Mouse (Mus musculus) embryonic facial prominence, embryonic 13.5 days (tissue): Measurements from ENCODE around the gene Lingo2. TPM values are rescaled to one million over a fixed set of nuclear protein-coding genes. Genes with fewer than 3 reads are reported as not detected.

ENCODE experiments used
- ATAC-seq: fragments of 200-750 bp; cut with Nextera tagmentation; 2 replicates; pipeline ENCODE4 v1.8.0; 2017; ENCODE audit warnings: low read depth; ENCODE audit not compliant: insufficient number of reproducible peaks, insufficient read depth, low FRiP score, low TSS enrichment
- H3K27ac ChIP-seq: fragments of 300-500 bp; sonication (generic); 2 replicates; pipeline ENCODE4 v1.5.1; 2015; ENCODE audit warnings: moderate library complexity, mild to moderate bottlenecking, inconsistent platforms
- H3K27me3 ChIP-seq: fragments of 300-500 bp; sonication (generic); 2 replicates; pipeline ENCODE4 v1.6.1; 2015; ENCODE audit warnings: mild to moderate bottlenecking, inconsistent platforms
- H3K36me3 ChIP-seq: fragments of 300-500 bp; sonication (generic); 2 replicates; pipeline ENCODE4 v1.6.1; 2015; ENCODE audit warnings: mild to moderate bottlenecking, inconsistent platforms
- H3K4me1 ChIP-seq: fragments of 300-500 bp; sonication (generic); 2 replicates; pipeline ENCODE4 v1.6.1; 2015; ENCODE audit warnings: inconsistent platforms
- H3K4me2 ChIP-seq: fragments of 300-500 bp; sonication (generic); 2 replicates; pipeline ENCODE4 v1.6.1; 2015; ENCODE audit warnings: moderate library complexity, mild to moderate bottlenecking, inconsistent platforms
- H3K4me3 ChIP-seq: fragments of 300-500 bp; sonication (generic); 2 replicates; pipeline ENCODE4 v1.5.1; 2015; ENCODE audit warnings: mild to moderate bottlenecking, inconsistent platforms
- H3K9ac ChIP-seq: fragments of 300-500 bp; sonication (generic); 2 replicates; pipeline ENCODE4 v1.6.1; 2015; ENCODE audit warnings: mild to moderate bottlenecking, inconsistent platforms
- H3K9me3 ChIP-seq: fragments of 300-500 bp; sonication (generic); 2 replicates; pipeline ENCODE4 v1.6.1; 2016; ENCODE audit warnings: inconsistent platforms
- WGBS: fragments of 180-500 bp; shearing (Covaris S2); methylation state at CpG from one replicate; pipeline ENCODE4 v1.1.7; 2015; ENCODE audit warnings: mixed read lengths; 5-methylcytosine and 5-hydroxymethylcytosine counted together
- polyA plus RNA-seq: library from polyadenylated mRNA; unstranded; fragments of >200 nt; fragmentation: Nextera tagmentation; extraction: Ambion mirVana; gene quantifications from 2 replicates; pipeline ENCODE4 v1.2.1, GENCODE M21; 2015

Lingo2 gene
- polyA plus RNA-seq, 1 experiment from 2014 or later, result 6.9 TPM

GRCm38 (mm10) chr4:36775088-36775487 lies 176.5 kb downstream of the Lingo2 start:
- 80% methylated on average over 4 of the region's 4 CpGs for WGBS
- ATAC-seq, result no peak
- H3K36me3 ChIP-seq, result no peaks in the 10 kb centered on the region

GRCm38 (mm10) chr4:36730691-36731090 lies 220.9 kb downstream of the Lingo2 start:
- Histone ChIP-seq H3K36me3 (no peaks in the 10 kb centered on the region), H3K27ac (no peak overlapping the region), H3K4me3 (no peak overlapping the region), H3K4me2 (no peak overlapping the region), H3K9ac (no peak overlapping the region), H3K9me3 (no peaks in the 10 kb centered on the region), H3K27me3 (no peaks in the 10 kb centered on the region), H3K4me1 (no peaks in the 10 kb centered on the region)
- 61% methylated on average over 2 of the region's 2 CpGs for WGBS
- ATAC-seq, result no peak

More at GRCm38 (mm10) chr4:36775088-36775487, 176.5 kb downstream of the Lingo2 start:
- Histone ChIP-seq H3K9me3 (no peaks in the 10 kb centered on the region), H3K27ac (no peak overlapping the region), H3K27me3 (no peaks in the 10 kb centered on the region), H3K4me1 (no peaks in the 10 kb centered on the region), H3K9ac (no peak overlapping the region), H3K4me3 (no peak overlapping the region), H3K4me2 (no peak overlapping the region)

GRCm38 (mm10) chr4:36716411-36716810 lies 235.1 kb downstream of the Lingo2 start:
- H3K36me3 ChIP-seq, result no peaks in the 10 kb centered on the region
- H3K9me3 ChIP-seq, result no peaks in the 10 kb centered on the region
- H3K27ac ChIP-seq, result no peak overlapping the region
- H3K4me1 ChIP-seq, result no peaks in the 10 kb centered on the region
- no peaks in the 10 kb centered on the region for H3K27me3 ChIP-seq
- WGBS, result 60% methylated on average over 1 of the region's 1 CpGs
- no peak overlapping the region for H3K9ac ChIP-seq
- H3K4me2 ChIP-seq, result no peak overlapping the region
- no peak overlapping the region for H3K4me3 ChIP-seq
- ATAC-seq, result no peak

- Histone ChIP-seq H3K27ac (no peak overlapping the region), H3K36me3 (no peaks in the 10 kb centered on the region), H3K9ac (no peak overlapping the region), H3K9me3 (no peaks in the 10 kb centered on the region), H3K4me3 (no peak overlapping the region), H3K4me2 (no peak overlapping the region), H3K4me1 (no peaks in the 10 kb centered on the region), H3K27me3 (no peaks in the 10 kb centered on the region)
- no peak for ATAC-seq
- WGBS, result 83% methylated on average over 3 of the region's 3 CpGs
Observed at GRCm38 (mm10) chr4:36698888-36699287, 252.7 kb downstream of the Lingo2 start.

- Histone ChIP-seq H3K9ac (no peak overlapping the region), H3K4me2 (no peak overlapping the region), H3K4me3 (no peak overlapping the region), H3K27me3 (no peaks in the 10 kb centered on the region), H3K36me3 (no peaks in the 10 kb centered on the region), H3K4me1 (no peaks in the 10 kb centered on the region), H3K27ac (no peak overlapping the region), H3K9me3 (no peaks in the 10 kb centered on the region)
- no peak for ATAC-seq
- 71% methylated on average over 2 of the region's 2 CpGs for WGBS
Observed at GRCm38 (mm10) chr4:36696810-36697209, 254.7 kb downstream of the Lingo2 start.

GRCm38 (mm10) chr4:36659920-36660319 lies 291.6 kb downstream of the Lingo2 start:
- H3K4me3 ChIP-seq, result no peak overlapping the region
- WGBS, result 72% methylated on average over 2 of the region's 2 CpGs
- H3K27ac ChIP-seq, result no peak overlapping the region
- H3K4me2 ChIP-seq, result no peak overlapping the region
- ATAC-seq, result no peak
- H3K9me3 ChIP-seq, result no peaks in the 10 kb centered on the region
- H3K4me1 ChIP-seq, result no peaks in the 10 kb centered on the region
- no peaks in the 10 kb centered on the region for H3K27me3 ChIP-seq
- H3K36me3 ChIP-seq, result no peaks in the 10 kb centered on the region
- no peak overlapping the region for H3K9ac ChIP-seq

GRCm38 (mm10) chr4:36647753-36648152 lies 303.8 kb downstream of the Lingo2 start:
- Histone ChIP-seq H3K4me1 (no peaks in the 10 kb centered on the region), H3K4me2 (no peak overlapping the region), H3K9ac (no peak overlapping the region), H3K4me3 (no peak overlapping the region), H3K36me3 (no peaks in the 10 kb centered on the region), H3K27me3 (no peaks in the 10 kb centered on the region), H3K27ac (no peak overlapping the region), H3K9me3 (no peaks in the 10 kb centered on the region)
- ATAC-seq, result no peak

GRCm38 (mm10) chr4:36635666-36636065 lies 315.9 kb downstream of the Lingo2 start:
- 85% methylated on average over 2 of the region's 2 CpGs for WGBS
- Histone ChIP-seq H3K36me3 (no peaks in the 10 kb centered on the region), H3K27ac (no peak overlapping the region), H3K4me2 (no peak overlapping the region), H3K4me1 (no peaks in the 10 kb centered on the region), H3K9me3 (no peaks in the 10 kb centered on the region), H3K4me3 (no peak overlapping the region), H3K9ac (no peak overlapping the region), H3K27me3 (no peaks in the 10 kb centered on the region)
- ATAC-seq, result no peak

- H3K4me2 ChIP-seq, result no peak overlapping the region
- no peak overlapping the region for H3K4me3 ChIP-seq
- H3K27me3 ChIP-seq, result no peaks in the 10 kb centered on the region
- no peaks in the 10 kb centered on the region for H3K4me1 ChIP-seq
- ATAC-seq, result no peak
- no peak overlapping the region for H3K9ac ChIP-seq
- no peak overlapping the region for H3K27ac ChIP-seq
- WGBS, result 78% methylated on average over 5 of the region's 5 CpGs
- no peaks in the 10 kb centered on the region for H3K36me3 ChIP-seq
- no peaks in the 10 kb centered on the region for H3K9me3 ChIP-seq
Observed at GRCm38 (mm10) chr4:36576801-36577200, 374.7 kb downstream of the Lingo2 start.

GRCm38 (mm10) chr4:36576256-36576655 lies 375.3 kb downstream of the Lingo2 start:
- Histone ChIP-seq H3K4me3 (no peak overlapping the region), H3K36me3 (no peaks in the 10 kb centered on the region), H3K27ac (no peak overlapping the region), H3K27me3 (no peaks in the 10 kb centered on the region), H3K9ac (no peak overlapping the region), H3K9me3 (no peaks in the 10 kb centered on the region), H3K4me1 (no peaks in the 10 kb centered on the region), H3K4me2 (no peak overlapping the region)
- no peak for ATAC-seq
- WGBS, result 75% methylated on average over 3 of the region's 3 CpGs

- 78% methylated on average over 1 of the region's 1 CpGs for WGBS
- Histone ChIP-seq H3K27me3 (no peaks in the 10 kb centered on the region), H3K9me3 (no peaks in the 10 kb centered on the region), H3K27ac (no peak overlapping the region), H3K4me3 (no peak overlapping the region), H3K4me1 (no peaks in the 10 kb centered on the region), H3K4me2 (no peak overlapping the region), H3K9ac (no peak overlapping the region), H3K36me3 (no peaks in the 10 kb centered on the region)
- ATAC-seq, result no peak
Observed at GRCm38 (mm10) chr4:36566544-36566943, 385.0 kb downstream of the Lingo2 start.

- no peaks in the 10 kb centered on the region for H3K27me3 ChIP-seq
- no peaks in the 10 kb centered on the region for H3K9me3 ChIP-seq
- WGBS, result 73% methylated on average over 1 of the region's 1 CpGs
- H3K4me2 ChIP-seq, result no peak overlapping the region
- no peak overlapping the region for H3K9ac ChIP-seq
- H3K4me1 ChIP-seq, result no peaks in the 10 kb centered on the region
- no peak overlapping the region for H3K27ac ChIP-seq
- no peak overlapping the region for H3K4me3 ChIP-seq
- no peaks in the 10 kb centered on the region for H3K36me3 ChIP-seq
- no peak for ATAC-seq
Observed at GRCm38 (mm10) chr4:36560997-36561396, 390.6 kb downstream of the Lingo2 start.
